Mouse (Mus musculus) urinary bladder, postnatal 4 days (tissue): ENCODE data around the gene Stra8.

ENCODE experiments used
- DNase-seq, 2 experiments: peaks; one replicate each; pipeline ENCODE4 v3.0.0; 2021 to 2022; ENCODE audit warnings: low spot score in 2 of 2

Stra8 gene

GRCm38 (mm10) chr6:34941496-34941895 is 21.5 kb downstream of the Stra8 start:
- no peak for DNase-seq

- DNase-seq: no peak
Measured at GRCm38 (mm10) chr6:34942446-34942845, 22.5 kb downstream of the Stra8 start.

- DNase-seq: no peak
Measured at GRCm38 (mm10) chr6:34943499-34943898, 23.5 kb downstream of the Stra8 start.

- no peak for DNase-seq
Measured at GRCm38 (mm10) chr6:34946486-34947079, 26.6 kb downstream of the Stra8 start.

- no peak for DNase-seq
Measured at GRCm38 (mm10) chr6:34948461-34948860, 28.5 kb downstream of the Stra8 start.

GRCm38 (mm10) chr6:34951518-34951917 is 31.6 kb downstream of the Stra8 start:
- DNase-seq: no peak

- no peak for DNase-seq
Measured at GRCm38 (mm10) chr6:34951956-34952667, 32.1 kb downstream of the Stra8 start.

GRCm38 (mm10) chr6:34954926-34955861 is 35.2 kb downstream of the Stra8 start:
- DNase-seq: no peak

GRCm38 (mm10) chr6:34955862-34956241 is 35.9 kb downstream of the Stra8 start:
- DNase-seq: no peak

GRCm38 (mm10) chr6:34959131-34959530 is 39.2 kb downstream of the Stra8 start:
- DNase-seq: no peak

GRCm38 (mm10) chr6:34964550-34964949 is 44.6 kb downstream of the Stra8 start:
- DNase-seq: no peak

GRCm38 (mm10) chr6:34965819-34966539 is 46.0 kb downstream of the Stra8 start:
- no peak for DNase-seq

GRCm38 (mm10) chr6:34971181-34971580 is 51.2 kb downstream of the Stra8 start:
- no peak for DNase-seq

GRCm38 (mm10) chr6:34979291-34979690 is 59.3 kb downstream of the Stra8 start:
- DNase-seq: no peak

GRCm38 (mm10) chr6:34980661-34981060 is 60.7 kb downstream of the Stra8 start:
- DNase-seq: no peak

- DNase-seq: no peak
Measured at GRCm38 (mm10) chr6:34987085-34987645, 67.2 kb downstream of the Stra8 start.

- no peak for DNase-seq
Measured at GRCm38 (mm10) chr6:34988081-34988761, 68.3 kb downstream of the Stra8 start, which contains the start of gene Slc23a4. TSS of gene Slc23a4 (minus strand) at chr6:34988404.
